Mouse (Mus musculus) heart, postnatal 4 days (tissue): Measurements from ENCODE around the gene Ube2ql1. TPM values are rescaled to one million over a fixed set of nuclear protein-coding genes. Genes with fewer than 3 reads are reported as not detected.

Source experiments
- DNase-seq: peaks from one replicate; pipeline ENCODE4 v3.0.0; 2021
- total RNA-seq, 2 experiments: library from RNA; stranded (reverse); gene quantifications; 2 replicates each; pipeline ENCODE4 v1.2.3; 2021

Ube2ql1 gene
- total RNA-seq, result 1 to 10 TPM; 1.3 to 1.4 TPM

GRCm38 (mm10) chr13:69739759-69740135 is at the start of gene Ube2ql1:
TSS of gene Ube2ql1 (minus strand) at chr13:69739889.
- peak; percentile 87 for DNase-seq

DNA sequence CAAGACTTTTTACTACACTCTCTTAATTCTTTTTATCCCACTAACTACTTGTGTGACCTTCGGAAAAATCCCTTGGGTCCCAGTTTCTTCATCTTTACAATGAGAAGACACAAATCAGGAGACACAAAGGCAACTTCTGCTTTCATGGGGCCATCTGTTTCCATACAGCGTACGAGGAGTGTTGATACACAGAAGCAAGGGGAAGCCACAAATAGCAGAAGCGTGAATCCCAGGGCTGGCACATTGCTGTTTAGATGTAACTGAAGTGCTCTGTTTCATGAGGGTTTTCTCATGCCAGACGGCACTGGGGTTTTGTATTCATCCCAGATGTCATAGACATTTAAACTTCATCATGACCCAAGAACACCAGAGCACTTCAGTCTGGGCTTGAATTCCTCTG is 49.0 kb upstream of the Ube2ql1 start:
- DNase-seq, result no peak

DNA sequence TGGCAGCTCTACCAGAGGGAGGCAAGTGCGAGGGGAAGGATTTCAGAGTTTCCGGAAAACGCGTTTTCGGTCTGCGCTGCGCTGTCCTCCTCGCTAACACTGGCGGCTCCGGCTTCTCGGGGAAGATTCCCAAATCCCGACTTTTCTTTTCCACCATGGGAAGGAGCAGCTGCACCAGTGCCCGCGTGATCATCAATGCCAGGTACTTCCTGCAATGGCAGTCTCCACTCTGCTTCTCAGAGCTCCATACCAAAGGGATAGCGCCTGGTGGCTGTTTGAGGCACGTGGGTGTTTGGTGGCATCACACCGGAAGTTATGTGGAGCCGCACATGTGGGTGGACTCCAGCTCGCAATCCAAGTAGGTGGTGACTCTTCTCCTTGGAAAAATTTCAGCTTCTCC is 38.5 kb upstream of the Ube2ql1 start:
- no peak for DNase-seq

GRCm38 (mm10) chr13:69772358-69772757 is 32.7 kb upstream of the Ube2ql1 start:
- DNase-seq, result no peak

GRCm38 (mm10) chr13:69770538-69771456 is 31.1 kb upstream of the Ube2ql1 start:
- no peak for DNase-seq

- DNase-seq, result no peak
Observed at GRCm38 (mm10) chr13:69768152-69768551, 28.5 kb upstream of the Ube2ql1 start.

GRCm38 (mm10) chr13:69764646-69765045 is 25.0 kb upstream of the Ube2ql1 start:
- DNase-seq, result no peak

DNA sequence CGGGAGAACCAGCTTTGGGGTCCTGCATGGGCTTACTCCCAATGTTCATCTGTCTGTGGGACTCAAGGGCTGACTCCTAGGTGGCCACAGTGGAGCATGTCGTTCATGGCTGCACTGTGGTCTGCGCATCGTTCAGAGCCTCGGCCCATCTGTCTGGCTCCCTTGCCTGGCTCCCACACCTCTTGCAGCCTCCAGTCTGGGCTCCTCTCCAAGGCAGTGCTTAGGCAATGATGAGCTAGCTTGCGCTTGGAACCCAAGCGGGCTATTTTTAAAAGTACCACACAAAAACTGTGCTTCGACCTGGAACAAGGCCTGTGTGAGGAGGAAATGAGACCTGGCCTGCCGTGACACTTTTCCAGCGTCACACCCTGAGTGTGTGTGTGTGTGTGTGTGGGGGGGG is 21.7 kb upstream of the Ube2ql1 start:
- peak; percentile 64 for DNase-seq

GRCm38 (mm10) chr13:69758979-69759378 is 19.3 kb upstream of the Ube2ql1 start:
- no peak for DNase-seq

DNA sequence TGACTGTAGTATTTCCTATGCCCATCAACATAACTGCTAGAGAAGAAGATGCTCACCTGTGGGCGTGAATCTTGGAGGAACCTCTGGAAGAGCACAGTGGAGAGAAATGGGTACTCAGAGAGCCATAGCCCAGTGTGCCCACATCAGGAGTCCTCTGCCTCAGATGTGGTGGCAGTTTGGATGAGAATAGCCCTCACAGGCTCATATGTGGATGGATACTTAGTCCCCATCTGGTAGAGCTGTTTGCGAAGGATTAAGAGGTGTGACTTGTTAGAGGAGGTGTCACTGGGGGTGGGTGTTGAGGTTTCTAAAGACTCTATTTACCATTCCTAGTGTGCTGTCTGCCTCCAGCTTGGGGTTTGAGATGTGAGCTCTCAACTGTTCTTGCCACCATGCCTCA is 13.2 kb upstream of the Ube2ql1 start:
- DNase-seq, result no peak

- no peak for DNase-seq
Observed at GRCm38 (mm10) chr13:69751510-69751909, 11.8 kb upstream of the Ube2ql1 start.

GRCm38 (mm10) chr13:69748756-69749155 is 9.1 kb upstream of the Ube2ql1 start:
- DNase-seq, result no peak

DNA sequence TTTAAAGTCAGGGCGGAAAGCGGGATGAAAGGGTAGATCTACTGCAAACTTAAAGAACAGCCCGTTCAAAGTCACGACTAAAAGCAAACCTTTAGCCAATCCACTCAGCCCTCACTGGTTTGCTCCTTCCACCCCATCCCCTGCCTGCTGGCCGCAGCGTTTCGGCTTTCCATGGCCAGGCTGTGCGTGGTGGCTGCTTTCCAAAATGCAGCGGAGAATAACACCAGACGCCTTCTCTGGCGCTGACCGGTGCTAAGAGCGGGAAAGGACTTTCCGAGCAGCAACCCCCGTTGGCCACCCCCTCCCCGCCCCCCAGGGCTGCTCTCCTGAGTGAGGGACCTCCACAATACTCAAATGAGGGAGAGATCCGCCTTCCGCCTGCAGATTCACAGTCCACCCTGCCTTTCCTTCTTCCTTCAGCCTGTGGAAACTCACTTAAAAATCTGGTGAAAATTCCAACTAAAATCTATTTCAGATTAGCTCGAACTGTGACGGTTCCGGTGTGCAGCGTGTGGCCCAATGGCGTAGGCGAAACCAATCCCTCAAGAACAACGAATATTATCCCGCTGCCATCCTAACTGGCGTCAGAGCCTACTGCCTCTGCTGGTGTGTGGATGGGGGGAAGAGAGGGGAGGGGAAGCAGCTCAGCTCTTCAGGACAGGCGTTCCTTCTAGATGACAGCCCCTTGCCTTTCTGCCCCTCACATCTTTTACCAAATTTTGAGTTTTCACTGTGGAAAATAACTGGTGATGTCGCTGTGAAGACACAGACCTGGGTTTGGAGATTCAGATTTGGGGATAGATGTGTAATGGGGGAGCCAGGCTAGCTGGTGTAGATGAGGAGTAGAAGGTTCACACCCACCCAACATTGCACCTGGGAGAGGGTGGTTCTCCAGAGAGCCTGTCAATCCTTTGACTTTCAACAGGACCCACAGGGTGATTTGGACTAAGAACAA is 919 bp upstream of the Ube2ql1 start:
- peak; percentile 67 for DNase-seq

GRCm38 (mm10) chr13:69739091-69739758 is 464 bp downstream of the Ube2ql1 start:
- DNase-seq, result peak; percentile 34

- peak; percentile 12 for DNase-seq
Observed at GRCm38 (mm10) chr13:69738461-69738971, 1.2 kb downstream of the Ube2ql1 start.

- no peak for DNase-seq
Observed at GRCm38 (mm10) chr13:69737444-69738185, 2.1 kb downstream of the Ube2ql1 start.

DNA sequence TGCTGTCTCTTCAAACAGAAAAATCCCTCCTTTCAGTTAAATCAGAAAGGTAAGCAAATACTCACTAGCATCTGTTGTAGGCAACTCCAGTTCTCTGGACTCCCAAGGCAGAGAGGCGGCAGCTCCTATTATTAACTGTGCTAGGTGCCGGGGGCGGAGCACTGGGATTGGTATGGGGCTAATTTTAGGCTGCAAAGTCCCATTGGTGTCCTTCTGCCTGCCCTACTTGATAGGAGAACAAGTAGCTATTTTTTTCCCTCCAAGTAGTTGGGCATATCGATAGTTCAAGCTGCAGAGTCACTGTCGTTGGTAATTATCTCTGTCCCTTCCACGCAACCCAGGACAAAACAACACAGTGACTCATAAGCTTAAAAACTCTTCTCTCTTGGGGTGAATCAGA is 7.1 kb downstream of the Ube2ql1 start:
- peak; percentile 35 for DNase-seq

GRCm38 (mm10) chr13:69725376-69725775 is 14.3 kb downstream of the Ube2ql1 start:
- no peak for DNase-seq

DNA sequence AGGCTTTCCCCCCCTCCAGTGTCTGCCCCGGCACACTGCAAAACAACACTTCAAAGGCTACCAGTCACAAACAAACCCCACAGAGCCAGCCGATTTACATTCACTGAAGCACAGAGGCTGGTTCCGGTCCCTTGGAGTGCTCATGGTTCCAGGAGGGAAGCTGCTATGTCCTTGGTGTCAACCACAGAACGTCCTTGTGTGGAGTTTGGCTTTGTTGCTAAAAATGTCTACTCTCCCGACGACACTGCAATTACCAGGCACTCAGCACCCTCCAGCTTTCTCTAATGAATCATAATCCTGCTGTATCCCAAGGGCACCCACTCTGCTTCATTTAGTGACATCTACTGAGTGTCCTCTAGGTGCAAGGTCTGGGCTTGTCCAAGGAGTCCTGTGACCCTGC is 18.5 kb downstream of the Ube2ql1 start:
- DNase-seq, result no peak

DNA sequence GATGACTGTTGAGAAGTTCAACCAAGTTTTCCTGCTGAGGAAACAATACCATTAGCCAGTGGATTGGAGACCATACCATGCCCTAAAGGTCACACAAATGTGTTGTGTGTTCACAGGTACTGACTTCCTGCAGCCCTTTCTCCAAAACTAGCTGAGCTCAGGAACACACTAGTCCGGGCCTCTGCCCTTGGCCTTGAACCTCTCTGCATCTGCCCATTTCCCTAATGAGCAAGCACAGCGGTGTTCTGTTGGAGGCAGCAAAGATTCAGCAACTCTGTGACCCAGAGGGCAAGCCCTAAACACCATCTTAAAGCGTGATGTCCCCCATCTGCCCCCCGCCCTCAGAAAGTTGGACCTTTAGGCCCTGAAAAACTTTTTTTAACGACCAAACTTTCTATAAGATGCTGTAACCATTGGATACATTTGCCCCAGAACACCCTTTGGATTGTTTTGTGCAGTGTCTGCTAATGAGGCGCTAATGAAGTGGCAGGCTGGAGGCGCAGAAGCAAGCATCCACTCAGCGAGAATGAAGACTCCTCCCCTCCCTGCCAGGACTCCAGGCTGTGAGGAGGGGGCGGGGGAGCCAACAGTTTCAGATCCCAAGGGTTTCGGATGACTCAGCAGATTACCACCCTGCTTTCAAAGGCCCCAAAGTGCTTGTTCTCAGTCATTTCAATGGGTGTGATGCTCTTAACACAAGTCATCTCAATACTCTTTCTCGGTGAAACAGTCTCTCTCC is 21.7 kb downstream of the Ube2ql1 start:
- DNase-seq, result no peak

DNA sequence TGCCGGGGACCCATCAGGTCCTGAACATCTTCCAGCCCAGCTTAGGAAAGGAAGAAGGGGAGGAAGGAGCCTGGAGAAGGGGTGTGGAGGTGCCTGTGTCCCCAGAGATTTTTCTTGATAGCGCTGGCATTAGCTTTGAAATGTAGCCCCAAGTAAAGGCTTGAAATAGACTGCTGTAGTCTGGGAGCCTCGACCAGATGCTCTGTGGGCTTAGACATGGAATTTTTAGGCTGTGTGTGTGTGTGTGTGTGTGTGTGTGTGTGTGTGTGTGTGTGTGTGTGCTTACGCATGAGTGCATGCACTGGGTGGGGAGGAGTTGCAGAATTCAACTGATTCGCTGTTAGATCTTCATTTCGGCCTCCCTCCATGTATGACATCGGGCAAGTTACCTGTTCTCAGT is 31.5 kb downstream of the Ube2ql1 start:
- no peak for DNase-seq
